Mouse (Mus musculus): ENCODE measurements around the gene Abcb11. TPM values are rescaled to one million over a fixed set of nuclear protein-coding genes. Genes with fewer than 3 reads are reported as not detected.
"Not testable (repeated sequence)": the region's sequence is repeated elsewhere in the genome, so short reads cannot be mapped to it uniquely, and the experiment has no call there.

Abcb11 gene
- total RNA-seq (2021) = under 1 TPM in 1 of 2 experiments, not detected in 1; 0.07 TPM
- long read RNA-seq, experiment 1 = 0 reads
- long read RNA-seq, experiment 2 = 0 reads

DNA sequence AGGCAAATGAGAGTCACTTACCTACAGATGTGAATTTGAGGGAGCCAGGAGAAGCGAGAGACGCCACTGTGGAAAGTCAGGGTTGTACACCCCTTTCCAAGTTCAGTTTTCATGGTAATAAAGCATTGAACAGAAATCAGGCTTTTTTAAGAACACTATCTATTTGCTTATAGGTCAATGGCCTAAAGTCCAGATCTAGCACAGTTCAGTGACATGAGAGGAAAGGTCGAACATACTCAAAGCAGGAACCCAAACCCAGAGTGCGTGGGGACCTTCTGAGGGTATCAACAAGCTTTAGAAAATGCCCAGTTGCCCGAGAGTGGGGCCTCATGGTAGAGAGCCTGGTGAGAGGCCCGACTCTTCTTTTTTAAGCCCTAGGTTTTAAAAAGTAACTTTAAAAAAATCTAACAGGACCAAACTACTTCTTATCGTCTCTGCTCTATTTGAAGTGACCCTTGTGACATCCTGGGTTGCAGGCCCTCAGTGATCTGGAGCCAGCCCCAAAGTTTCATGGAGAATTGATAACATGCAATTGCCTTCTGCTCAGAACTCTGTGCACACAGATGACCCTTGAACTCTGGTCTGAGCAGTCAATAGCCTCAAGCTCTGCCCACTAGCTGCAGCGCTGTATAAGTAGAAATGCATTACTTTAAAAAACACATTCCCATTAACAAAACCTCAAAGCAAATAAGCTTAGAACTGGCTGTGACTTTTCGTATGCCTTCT lies at the start of gene Abcb11:
Gene Abcb11 (minus strand): TSS at position 121 of the 726 bp plus-strand sequence.
- no peak for DNase-seq (ENCODE audit: low spot score in 2 of 2)

DNA sequence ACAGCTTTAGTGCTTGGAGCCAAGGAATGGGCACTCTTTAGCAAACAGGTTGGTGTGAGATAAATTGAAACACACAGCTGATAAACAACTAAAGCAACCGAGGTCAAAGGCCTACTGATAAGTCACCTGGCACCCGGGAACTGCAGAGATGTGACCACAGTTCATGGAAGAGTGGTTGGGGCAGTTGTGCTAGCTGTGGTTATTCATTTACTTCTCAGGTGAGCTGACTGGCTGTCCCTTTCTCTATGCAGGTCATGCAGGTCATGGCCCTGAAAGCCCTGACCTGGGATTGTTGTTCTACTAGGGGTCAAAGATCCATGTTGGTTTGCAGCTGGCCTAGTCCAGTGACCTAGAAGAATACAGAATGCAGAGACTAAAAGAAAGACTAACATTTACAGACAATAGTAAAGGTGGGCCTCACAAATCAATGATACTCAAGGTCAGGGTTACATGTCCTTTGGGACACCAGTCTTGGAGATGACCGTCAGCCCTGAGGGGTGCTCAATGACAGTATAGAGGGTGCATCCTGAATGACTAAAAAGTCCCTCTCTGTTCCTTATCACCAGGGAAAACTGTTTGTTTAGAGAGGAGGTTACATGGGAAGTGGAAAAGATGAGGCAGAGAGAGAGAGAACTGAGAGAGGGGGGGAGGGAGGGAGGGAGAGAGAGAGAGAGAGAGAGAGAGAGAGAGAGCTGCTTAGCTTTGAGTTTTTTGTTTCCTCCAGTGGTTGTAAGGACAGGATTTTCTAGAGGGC lies 43.9 kb upstream of the Abcb11 start:
- DNase-seq (ENCODE audit: low spot score in 2 of 2) = no peak

GRCm38 (mm10) chr2:69382838-69383237 lies 40.4 kb upstream of the Abcb11 start:
- DNase-seq (ENCODE audit: low spot score in 2 of 2) = no peak

DNA sequence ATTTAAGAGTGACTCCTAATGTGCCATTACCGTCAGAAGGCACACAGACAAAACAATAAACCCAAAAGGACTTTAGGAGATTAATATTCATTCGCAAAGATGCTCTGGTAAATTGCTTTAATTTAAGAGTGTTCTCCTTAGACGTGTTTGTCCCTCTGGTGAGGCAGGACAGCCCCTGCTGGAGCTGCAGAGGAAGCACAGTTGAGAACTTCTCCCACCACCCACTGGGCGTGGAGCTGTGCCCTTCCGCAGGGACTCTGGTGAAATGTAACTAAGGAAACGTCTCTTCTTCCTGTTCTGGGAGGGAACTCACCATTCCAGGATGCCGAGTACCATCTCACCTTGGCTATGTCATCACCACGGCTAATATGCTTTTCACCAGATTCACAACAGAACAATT lies 39.3 kb upstream of the Abcb11 start:
- no peak for DNase-seq (ENCODE audit: low spot score in 2 of 2)

- no peak for DNase-seq (ENCODE audit: low spot score in 2 of 2)
Measured at GRCm38 (mm10) chr2:69380281-69380680, 37.9 kb upstream of the Abcb11 start, which contains the start of gene Dhrs9. Dhrs9 (plus strand) TSS chr2:69380445.

- DNase-seq (ENCODE audit: low spot score in 2 of 2) = no peak
Measured at GRCm38 (mm10) chr2:69379801-69380200, 37.4 kb upstream of the Abcb11 start.

GRCm38 (mm10) chr2:69376780-69377179 lies 34.4 kb upstream of the Abcb11 start:
- no peak for DNase-seq (ENCODE audit: low spot score in 2 of 2)

DNA sequence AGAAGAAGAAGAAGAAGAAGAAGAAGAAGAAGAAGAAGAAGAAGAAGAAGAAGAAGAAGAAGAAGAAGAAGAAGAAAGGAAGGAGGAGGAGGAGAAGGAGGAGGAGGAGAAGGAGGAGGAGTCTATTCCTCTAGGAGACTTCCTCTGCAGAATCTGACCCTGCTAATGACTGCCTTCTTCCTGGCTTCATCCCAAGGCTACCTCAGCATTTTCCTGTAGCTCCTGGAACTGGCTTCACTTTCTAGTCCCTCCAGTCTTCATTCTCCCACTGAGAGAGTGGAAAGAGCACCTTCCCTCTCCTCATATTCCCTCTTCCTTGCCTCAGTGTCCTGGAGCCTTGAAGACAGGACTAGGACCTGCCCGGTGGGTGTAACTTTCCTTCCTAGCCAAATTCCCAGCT lies 22.9 kb upstream of the Abcb11 start:
- DNase-seq (ENCODE audit: low spot score in 2 of 2) = no peak

DNA sequence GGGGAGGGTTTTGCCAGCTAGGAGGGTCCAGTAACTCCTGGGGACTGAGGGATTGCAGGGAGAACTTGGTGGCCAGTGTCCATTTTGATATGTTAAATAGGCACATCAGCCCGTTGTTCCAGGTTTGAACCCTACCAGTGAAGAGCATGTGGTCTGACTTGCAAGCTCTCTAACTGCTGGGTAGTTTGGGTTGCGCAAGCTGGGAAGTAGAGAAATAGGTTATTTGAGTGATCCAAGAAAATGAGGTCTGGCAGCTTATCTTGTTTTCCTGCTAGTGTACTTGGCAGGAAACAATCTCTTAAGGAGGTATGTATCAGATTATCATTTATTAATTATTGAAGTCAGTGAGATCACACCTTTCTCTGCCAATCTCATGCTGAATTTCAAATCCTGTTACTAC lies 22.4 kb upstream of the Abcb11 start:
- no peak for DNase-seq (ENCODE audit: low spot score in 2 of 2)

GRCm38 (mm10) chr2:69355402-69355801 lies 13.0 kb upstream of the Abcb11 start:
- DNase-seq (ENCODE audit: low spot score in 2 of 2) = not testable (repeated sequence)

GRCm38 (mm10) chr2:69341506-69341905 lies 910 bp downstream of the Abcb11 start:
- no peak for DNase-seq (ENCODE audit: low spot score in 2 of 2)

- not testable (repeated sequence) for DNase-seq (ENCODE audit: low spot score in 2 of 2)
Measured at GRCm38 (mm10) chr2:69331523-69331922, 10.9 kb downstream of the Abcb11 start.

- DNase-seq (ENCODE audit: low spot score in 2 of 2) = no peak
Measured at GRCm38 (mm10) chr2:69328509-69329163, 13.8 kb downstream of the Abcb11 start.

DNA sequence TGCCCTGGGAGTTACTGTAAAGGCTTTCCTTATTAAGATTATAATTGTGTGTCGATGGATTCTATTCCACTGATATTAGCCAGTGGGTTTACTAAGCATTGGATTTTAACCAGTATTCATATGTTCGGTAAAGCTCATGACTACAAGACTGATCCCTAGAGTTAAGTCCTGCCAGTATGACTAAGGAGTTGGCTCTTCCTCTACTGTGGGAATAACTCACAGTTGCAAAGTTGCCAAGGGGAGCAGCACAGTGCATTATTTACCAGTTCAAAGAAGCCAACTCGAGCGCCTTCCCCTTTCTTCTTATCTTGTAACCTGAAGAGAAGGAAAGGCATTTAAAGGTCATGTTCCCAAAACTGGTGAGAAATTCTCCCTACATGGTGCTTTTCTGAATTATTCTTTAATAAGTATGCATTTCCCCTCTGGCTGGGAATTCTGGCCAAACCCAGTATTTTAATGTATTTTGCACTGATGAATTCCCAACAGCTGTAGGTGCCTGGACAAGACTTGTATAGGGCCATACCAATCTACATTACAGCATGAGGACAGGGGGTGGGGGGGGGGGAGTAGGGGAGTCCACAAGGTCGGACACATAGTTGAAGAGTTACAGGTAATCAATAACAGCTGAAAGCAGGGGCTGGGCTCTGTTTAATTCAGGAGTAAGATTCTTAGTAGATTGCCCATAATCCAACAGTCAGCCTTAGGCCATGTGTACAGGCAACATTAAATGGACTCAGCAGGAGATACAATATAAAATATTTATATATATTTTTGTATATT lies 17.3 kb downstream of the Abcb11 start:
- no peak for DNase-seq (ENCODE audit: low spot score in 2 of 2)

- DNase-seq (ENCODE audit: low spot score in 2 of 2) = no peak
Measured at GRCm38 (mm10) chr2:69323018-69323417, 19.4 kb downstream of the Abcb11 start.

- DNase-seq (ENCODE audit: low spot score in 2 of 2) = no peak
Measured at GRCm38 (mm10) chr2:69321457-69321856, 21.0 kb downstream of the Abcb11 start.

DNA sequence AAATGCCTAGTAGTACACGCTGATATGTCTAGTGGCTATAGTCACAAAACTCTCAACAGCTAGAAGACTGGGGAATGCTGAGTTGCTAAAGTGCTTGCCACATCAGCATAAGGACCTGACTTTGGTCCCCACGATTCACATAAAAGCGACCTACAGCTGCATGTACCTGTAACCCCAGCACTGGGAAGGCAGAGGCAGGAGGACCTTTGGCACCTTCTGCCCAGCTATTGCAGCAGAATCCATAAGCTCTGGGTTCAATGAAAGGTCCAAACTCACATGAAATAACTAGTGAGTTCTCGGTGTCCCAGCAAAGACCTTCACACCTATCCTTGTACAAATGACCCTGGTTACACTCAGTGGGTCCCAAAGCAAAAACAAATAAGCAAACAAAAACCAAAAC lies 31.1 kb downstream of the Abcb11 start:
- DNase-seq (ENCODE audit: low spot score in 2 of 2) = no peak

GRCm38 (mm10) chr2:69308136-69308535 lies 34.3 kb downstream of the Abcb11 start:
- no peak for DNase-seq (ENCODE audit: low spot score in 2 of 2)

GRCm38 (mm10) chr2:69300568-69300967 lies 41.8 kb downstream of the Abcb11 start:
- DNase-seq (ENCODE audit: low spot score in 2 of 2) = not testable (repeated sequence)

GRCm38 (mm10) chr2:69294508-69294907 lies 47.9 kb downstream of the Abcb11 start:
- no peak for DNase-seq (ENCODE audit: low spot score in 2 of 2)

- DNase-seq (ENCODE audit: low spot score in 2 of 2) = no peak
Measured at GRCm38 (mm10) chr2:69288989-69289388, 53.4 kb downstream of the Abcb11 start.
